Mouse (Mus musculus) thymus, adult 2 months (tissue): ENCODE results near the gene Ufsp2. TPM values are rescaled to one million over a fixed set of nuclear protein-coding genes. Genes with fewer than 3 reads are reported as not detected.

Experiments
- DNase-seq: peaks from one replicate; pipeline ENCODE4 v3.0.0; 2021
- H3K27ac ChIP-seq: fragments of 200-500 bp; 2 replicates; pipeline ENCODE4 v1.5.1; 2012; ENCODE audit warnings: low read length, control low read depth; ENCODE audit not compliant: control insufficient read depth, insufficient read depth
- H3K27me3 ChIP-seq: fragments of 200-500 bp; 2 replicates; pipeline ENCODE4 v1.6.1; 2012; ENCODE audit warnings: mild to moderate bottlenecking, low read length, moderate library complexity, mixed read lengths; ENCODE audit not compliant: control insufficient read depth, insufficient read depth
- H3K36me3 ChIP-seq: fragments of 200-500 bp; 2 replicates; pipeline ENCODE4 v1.6.1; 2012; ENCODE audit warnings: mild to moderate bottlenecking, low read length, moderate library complexity; ENCODE audit not compliant: control insufficient read depth, insufficient read depth
- H3K4me1 ChIP-seq: fragments of 200-500 bp; replicated peaks from 2 replicates; pipeline ENCODE4 v1.6.1; 2012; ENCODE audit warnings: low read length; ENCODE audit not compliant: control insufficient read depth, insufficient read depth
- H3K4me3 ChIP-seq: fragments of 200-500 bp; 2 replicates; pipeline ENCODE4 v1.5.1; 2012; ENCODE audit warnings: mild to moderate bottlenecking, low read length, control low read depth, moderate library complexity; ENCODE audit not compliant: control insufficient read depth, insufficient read depth
- CTCF ChIP-seq: fragments of 200-500 bp; IDR thresholded peaks from 2 replicates; pipeline ENCODE4 v1.5.1; 2012; ENCODE audit warnings: mild to moderate bottlenecking, control low read depth, low read length, moderate library complexity, borderline replicate concordance; ENCODE audit not compliant: control insufficient read depth, poor library complexity, insufficient read depth; ENCODE audit errors: extremely low read depth
- POLR2A ChIP-seq: fragments of 200-500 bp; IDR thresholded peaks from 2 replicates; pipeline ENCODE4 v1.6.1; 2012; ENCODE audit warnings: mild to moderate bottlenecking, low read length, control low read depth, moderate library complexity; ENCODE audit not compliant: control insufficient read depth, poor library complexity, insufficient read depth; ENCODE audit errors: extremely low read depth
- WGBS: fragments of 180-500 bp; shearing (Covaris S2); methylation state at CpG from one replicate; pipeline ENCODE4 v1.1.7; 2018; 5-methylcytosine and 5-hydroxymethylcytosine counted together
- polyA plus RNA-seq: library from polyadenylated mRNA; depleted of rRNA; stranded (reverse); fragments of >200 nt; gene quantifications from 2 replicates; pipeline ENCODE4 v1.2.3, GENCODE M21; 2012; rRNA removed

Gene Ufsp2
- 11.2 and 13.0 TPM in 2 replicates for polyA plus RNA-seq

- Histone ChIP-seq H3K36me3 (no peaks in the 10 kb centered on the region), H3K4me1 (peaks cover 7% of the 10 kb centered on the region), H3K27me3 (no peaks in the 10 kb centered on the region), H3K4me3 (peak within 1 kb of the TSS; percentile 66), H3K27ac (no peak within 1 kb of the TSS)
- TF ChIP-seq CTCF, result peak; percentile 64; the same call in 1 of the 2 replicates
- peak; percentile 32; the same call in 1 of the 2 replicates for TF ChIP-seq POLR2A
- under 1% methylated on average over 57 of the region's 57 CpGs for WGBS
- peak; percentile 97 for DNase-seq
These were observed at the start of gene Ufsp2, which contains the start of gene 1700029J07Rik for GRCm38 (mm10) chr8:45975126-45975836. Ufsp2 (plus strand) TSS chr8:45975528. 1700029J07Rik (minus strand) TSS chr8:45975252.

GRCm38 (mm10) chr8:45934582-45935014, 40.7 kb upstream of the Ufsp2 start, which contains the start of gene Ccdc110:
Ccdc110 (plus strand) TSS chr8:45934619.
- DNase-seq, result peak; percentile 93

GRCm38 (mm10) chr8:45936986-45937385, 38.3 kb upstream of the Ufsp2 start:
- Histone ChIP-seq H3K4me3 (no peak overlapping the region), H3K27me3 (no peaks in the 10 kb centered on the region), H3K27ac (no peak overlapping the region), H3K4me1 (no peaks in the 10 kb centered on the region), H3K36me3 (no peaks in the 10 kb centered on the region)
- no peak for TF ChIP-seq POLR2A
- no peak for TF ChIP-seq CTCF
- WGBS, result 92% methylated on average over 9 of the region's 9 CpGs
- no peak for DNase-seq

More at GRCm38 (mm10) chr8:45934582-45935014, 40.7 kb upstream of the Ufsp2 start, which contains the start of gene Ccdc110:
- Histone ChIP-seq H3K4me3 (no peak within 1 kb of the TSS), H3K27ac (no peak within 1 kb of the TSS), H3K27me3 (no peaks in the 10 kb centered on the region), H3K36me3 (no peaks in the 10 kb centered on the region), H3K4me1 (no peaks in the 10 kb centered on the region)
- TF ChIP-seq POLR2A, result no peak
- TF ChIP-seq CTCF, result peak; percentile 99
- 9% methylated on average over 23 of the region's 23 CpGs for WGBS

- H3K27ac ChIP-seq, result no peak overlapping the region
- no peaks in the 10 kb centered on the region for H3K4me1 ChIP-seq
- no peak overlapping the region for H3K4me3 ChIP-seq
- H3K36me3 ChIP-seq, result no peaks in the 10 kb centered on the region
- TF ChIP-seq POLR2A (no peak), CTCF (no peak)
- DNase-seq, result no peak
- no peaks in the 10 kb centered on the region for H3K27me3 ChIP-seq
- WGBS, result 94% methylated on average over 4 of the region's 4 CpGs
These were observed 29.0 kb upstream of the Ufsp2 start for GRCm38 (mm10) chr8:45946283-45946682.

GRCm38 (mm10) chr8:45950622-45951021, 24.7 kb upstream of the Ufsp2 start:
- H3K27ac ChIP-seq, result no peak overlapping the region
- H3K4me1 ChIP-seq, result no peaks in the 10 kb centered on the region
- no peak overlapping the region for H3K4me3 ChIP-seq
- DNase-seq, result no peak
- 77% methylated on average over 2 of the region's 2 CpGs for WGBS
- H3K27me3 ChIP-seq, result no peaks in the 10 kb centered on the region
- TF ChIP-seq CTCF (no peak), POLR2A (no peak)
- H3K36me3 ChIP-seq, result no peaks in the 10 kb centered on the region

GRCm38 (mm10) chr8:45970894-45971293, 4.4 kb upstream of the Ufsp2 start:
- no peaks in the 10 kb centered on the region for H3K27me3 ChIP-seq
- TF ChIP-seq POLR2A (no peak), CTCF (peak; percentile 31; the same call in 1 of the 2 replicates)
- peaks cover 4% of the 10 kb centered on the region for H3K4me1 ChIP-seq
- no peaks in the 10 kb centered on the region for H3K36me3 ChIP-seq
- WGBS, result 98% methylated on average over 12 of the region's 12 CpGs
- no peak overlapping the region for H3K27ac ChIP-seq
- no peak overlapping the region for H3K4me3 ChIP-seq
- no peak for DNase-seq
